9 mouse cellular contexts compared by ENCODE assay signal in genomic region chr8:111144901-111145459, GRCm38 (mm10). TPM values are rescaled to one million over a fixed set of nuclear protein-coding genes. Genes with fewer than 3 reads are reported as not detected.
A peak's percentile ranks its signal among the peaks of the same experiment; 100 is the strongest.
DNase-seq lines count a peak whose midpoint lies in the region; ATAC-seq and TF ChIP-seq lines count a peak whose summit lies in the region.
"Not testable (repeated sequence)": the region's sequence is repeated elsewhere in the genome, so short reads cannot be mapped to it uniquely, and the experiment has no call there.
"Had no signal": no experiment of that assay in that cellular context is flagged by ENCODE, and none has a peak within 500 bp of the region (broad histone marks: within the 10 kb centered on the region; RNA-seq: fewer than 3 reads in every experiment).

No protein-coding gene starts in this region.

- peak overlapping the region; percentile 90 for H3K4me3 ChIP-seq in E14TG2a.4 (replicated peaks; ENCODE audit: low read length)
- peak overlapping the region; percentile 59 for H3K4me3 ChIP-seq in forebrain, embryonic 14.5 days (ENCODE audit: low read depth, low read length)
- peak overlapping the region; percentile 76 for H3K4me3 ChIP-seq in hindbrain, embryonic 16.5 days (ENCODE audit: low read length)
- H3K4me3 ChIP-seq in neural tube, embryonic 15.5 days (replicated peaks) = peak overlapping the region; percentile 68

- H3K27ac ChIP-seq in forebrain, embryonic 14.5 days (ENCODE audit: low read depth, low read length) = not testable (repeated sequence)
- peak overlapping the region; percentile 54; the same call in 1 of the 2 replicates for H3K27ac ChIP-seq in hindbrain, embryonic 16.5 days (ENCODE audit: low read depth, low read length)
- H3K27ac ChIP-seq in neural tube, embryonic 15.5 days (replicated peaks) = peak overlapping the region; percentile 56; the same call in 1 of the 2 replicates

- H3K9me3 ChIP-seq in E14TG2a.4 (ENCODE audit: low read length); forebrain, embryonic 14.5 days (replicated peaks; ENCODE audit: control insufficient read depth, low read length); hindbrain, embryonic 16.5 days (ENCODE audit: control insufficient read depth, low read length); neural tube, embryonic 15.5 days (replicated peaks): not testable (repeated sequence)

- intact Hi-C loops in left cerebral cortex, postnatal 25 days (cut with DNase I) = loop anchor here (5.0 kb wide), 1 partner anchor 48 kb away; no protein-coding TSS in a partner anchor

- H3K36me3 ChIP-seq in E14TG2a.4 (ENCODE audit: insufficient read depth, low read length) = peaks cover 22% of the 10 kb centered on the region
- not testable (repeated sequence) for H3K36me3 ChIP-seq in forebrain, embryonic 14.5 days (ENCODE audit: control insufficient read depth, insufficient read depth, low read length); hindbrain, embryonic 16.5 days (ENCODE audit: control insufficient read depth, insufficient read depth, low read length); neural tube, embryonic 15.5 days

- H3K4me2 ChIP-seq in forebrain, embryonic 14.5 days (ENCODE audit: low read length) = peak overlapping the region; percentile 68
- H3K4me2 ChIP-seq in hindbrain, embryonic 16.5 days (ENCODE audit: low read length) = peak overlapping the region; percentile 81
- peak overlapping the region; percentile 64 for H3K4me2 ChIP-seq in neural tube, embryonic 15.5 days

- ATAC-seq in forebrain, embryonic 14.5 days = peak; percentile 72
- not testable (repeated sequence) for ATAC-seq in hindbrain, embryonic 16.5 days
- ATAC-seq in neural tube, embryonic 15.5 days (ENCODE audit: low FRiP score) = peak; percentile 55

- peak overlapping the region; percentile 64 for H3K9ac ChIP-seq in forebrain, embryonic 14.5 days (ENCODE audit: low read length)
- H3K9ac ChIP-seq in hindbrain, embryonic 16.5 days (ENCODE audit: low read depth, low read length) = peak overlapping the region; percentile 66
- H3K9ac ChIP-seq in neural tube, embryonic 15.5 days (replicated peaks) = peak overlapping the region; percentile 59

- peaks cover 19% of the 10 kb centered on the region for H3K4me1 ChIP-seq in E14TG2a.4 (replicated peaks; ENCODE audit: low read depth, low read length)
- not testable (repeated sequence) for H3K4me1 ChIP-seq in forebrain, embryonic 14.5 days (ENCODE audit: control insufficient read depth, insufficient read depth, low read length)
- H3K4me1 ChIP-seq in hindbrain, embryonic 16.5 days (ENCODE audit: control insufficient read depth, insufficient read depth, low read depth, low read length) = peaks cover 13% of the 10 kb centered on the region
- H3K4me1 ChIP-seq in neural tube, embryonic 15.5 days = peaks cover 24% of the 10 kb centered on the region

- DNase-seq in cerebellum, adult 8-10 months = peak; percentile 29
- DNase-seq in forebrain, embryonic 14.5 days (ENCODE audit: low spot score) = peak; percentile 1
- peak; percentile 15 to 31 for DNase-seq in left cerebral cortex, postnatal 25 days (ENCODE audit: low spot score in 2 of 2)
- peak; percentile 1 for DNase-seq in lung, postnatal 14 days
- peak; percentile 16 to 20 for DNase-seq in thymus, postnatal 10 days (ENCODE audit: low spot score in 2 of 2)

- TF ChIP-seq CTCF in E14TG2a.4 (conservative IDR thresholded peaks at IDR 0.05; ENCODE audit: low read length) = not testable (repeated sequence)

- WGBS in forebrain, embryonic 14.5 days = under 1% methylated on average over 28 of the region's 63 CpGs
- 2% methylated on average over 31 of the region's 63 CpGs for WGBS in hindbrain, embryonic 16.5 days
- under 1% methylated on average over 57 of the region's 63 CpGs for WGBS in neural tube, embryonic 15.5 days

- not testable (repeated sequence) for H3K27me3 ChIP-seq in E14TG2a.4 (ENCODE audit: insufficient read depth, low read length); forebrain, embryonic 14.5 days (replicated peaks; ENCODE audit: control insufficient read depth, insufficient read depth, low read length); hindbrain, embryonic 16.5 days (replicated peaks; ENCODE audit: control insufficient read depth, insufficient read depth, low read length); neural tube, embryonic 15.5 days (replicated peaks)

RNA-seq across cellular contexts. Expression of gene Pdpr, which starts 50.5 kb away (rescaled TPM):
- polyA plus RNA-seq in forebrain, embryonic 14.5 days (2014; fragmentation: Nextera tagmentation; extraction: Ambion mirVana) = 6.7 and 7.7 TPM in 2 replicates
- polyA plus RNA-seq in hindbrain, embryonic 16.5 days (2015; fragmentation: Nextera tagmentation; extraction: Ambion mirVana) = 9.5 and 10.5 TPM in 2 replicates
- 10 to 100 TPM; 26.9 to 27.5 TPM for total RNA-seq in left cerebral cortex, postnatal 25 days (2021)
- 10.3 and 10.5 TPM in 2 replicates for polyA plus RNA-seq in neural tube, embryonic 15.5 days (2015; fragmentation: Nextera tagmentation; extraction: Ambion mirVana)

RNA-seq across cellular contexts. Expression of gene Clec18a, which starts 52.8 kb away (rescaled TPM):
- polyA plus RNA-seq in forebrain, embryonic 14.5 days (2014; fragmentation: Nextera tagmentation; extraction: Ambion mirVana) = 0.42 and 0.61 TPM in 2 replicates
- polyA plus RNA-seq in hindbrain, embryonic 16.5 days (2015; fragmentation: Nextera tagmentation; extraction: Ambion mirVana) = 0.49 and 0.65 TPM in 2 replicates
- 1 to 10 TPM; 2.7 TPM for total RNA-seq in left cerebral cortex, postnatal 25 days (2021)
- 0.31 and 0.65 TPM in 2 replicates for polyA plus RNA-seq in neural tube, embryonic 15.5 days (2015; fragmentation: Nextera tagmentation; extraction: Ambion mirVana)
- total RNA-seq: adrenal gland, adult 18-20 months had no signal
